Mouse (Mus musculus) T-helper 17 cell (primary cell): ENCODE measurements around the gene Nme7.

Experiments
- in situ Hi-C, 2 experiments: fragments of 300-600 bp; cut with MboI, MseI; formaldehyde crosslinking; loops; 1 replicate in 1 of 2; 2 replicates in 1 of 2; pipeline ENCODE4 v1.15.1; 2025; ENCODE audit warnings: high pct_unique_total_duplicates in 2 of 2

The Nme7 gene

DNA sequence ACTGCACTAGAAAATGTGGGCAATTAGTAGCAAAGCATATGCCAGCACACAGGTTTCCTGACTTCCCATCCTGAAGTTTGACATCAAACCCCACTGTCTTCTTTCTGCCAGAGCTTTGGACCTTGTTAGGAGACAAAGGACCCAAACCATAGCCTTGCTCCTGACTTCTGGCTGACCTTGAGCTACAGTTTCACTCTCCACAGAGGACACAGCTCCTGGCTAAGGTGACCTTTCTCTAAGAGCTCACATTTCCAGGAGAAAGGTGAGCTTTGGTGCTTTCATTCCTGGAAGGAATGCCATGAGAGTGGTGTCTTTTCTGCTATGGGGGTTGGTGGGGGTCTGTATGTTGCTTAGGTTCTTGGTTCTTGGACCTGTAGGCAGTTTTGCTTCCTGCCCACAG is 179.8 kb downstream of the Nme7 start:
- in situ Hi-C loops, result no loop called here
